Mouse (Mus musculus): ENCODE results near the gene Plekhf1. TPM values are rescaled to one million over a fixed set of nuclear protein-coding genes. Genes with fewer than 3 reads are reported as not detected.

Plekhf1 gene
- total RNA-seq (2023): under 1 TPM; 0.09 to 0.20 TPM

GRCm38 (mm10) chr7:38227900-38228298 lies at the start of gene Plekhf1:
Gene Plekhf1 (minus strand): TSS chr7:38228016.

GRCm38 (mm10) chr7:38270703-38271510 lies 43.1 kb upstream of the Plekhf1 start, which contains the start of gene Pop4:
Gene Pop4 (minus strand): TSS chr7:38271423.

GRCm38 (mm10) chr7:38182962-38183687 lies 44.7 kb downstream of the Plekhf1 start, which contains the start of gene 1600014C10Rik:
Gene 1600014C10Rik (plus strand): TSS chr7:38183217.

Other genes starting within 250 kb of the Plekhf1 start
- 10 to 100 TPM; 37.6 to 41.4 TPM for gene Uri1, start 204.5 kb downstream of the Plekhf1 start, total RNA-seq (2023)
- gene Ccne1, start 120.5 kb downstream of the Plekhf1 start, total RNA-seq (2023): 1 to 10 TPM; 2.4 to 3.9 TPM
- 10 to 100 TPM; 11.7 to 18.8 TPM for gene 1600014C10Rik, start 44.8 kb downstream of the Plekhf1 start, total RNA-seq (2023)
- 10 to 100 TPM; 67.5 to 80.8 TPM for gene Pop4, start 43.4 kb upstream of the Plekhf1 start, total RNA-seq (2023)

Measured in B cell, adult 67 days (primary cell).